Mouse (Mus musculus): ENCODE data around the gene Rab3gap2.

The Rab3gap2 gene

GRCm38 (mm10) chr1:185226889-185227288 is 23.0 kb downstream of the Rab3gap2 start:
- DNase-seq (ENCODE audit: low read depth, low spot score): no peak

- DNase-seq (ENCODE audit: low read depth, low spot score): no peak
Observed at GRCm38 (mm10) chr1:185227766-185228165, 23.8 kb downstream of the Rab3gap2 start.

GRCm38 (mm10) chr1:185229406-185230201 is 25.7 kb downstream of the Rab3gap2 start:
- DNase-seq (ENCODE audit: low read depth, low spot score): no peak

- DNase-seq (ENCODE audit: low read depth, low spot score): no peak
Observed at GRCm38 (mm10) chr1:185235837-185236236, 31.9 kb downstream of the Rab3gap2 start.

- DNase-seq (ENCODE audit: low read depth, low spot score): peak; percentile 22
Observed at GRCm38 (mm10) chr1:185236530-185236929, 32.6 kb downstream of the Rab3gap2 start.

- DNase-seq (ENCODE audit: low read depth, low spot score): no peak
Observed at GRCm38 (mm10) chr1:185243013-185243412, 39.1 kb downstream of the Rab3gap2 start.

GRCm38 (mm10) chr1:185245456-185245855 is 41.5 kb downstream of the Rab3gap2 start:
- no peak for DNase-seq (ENCODE audit: low read depth, low spot score)

- DNase-seq (ENCODE audit: low read depth, low spot score): no peak
Observed at GRCm38 (mm10) chr1:185247429-185248085, 43.6 kb downstream of the Rab3gap2 start.

- no peak for DNase-seq (ENCODE audit: low read depth, low spot score)
Observed at GRCm38 (mm10) chr1:185248728-185249127, 44.8 kb downstream of the Rab3gap2 start.

GRCm38 (mm10) chr1:185252351-185252750 is 48.4 kb downstream of the Rab3gap2 start:
- no peak for DNase-seq (ENCODE audit: low read depth, low spot score)

GRCm38 (mm10) chr1:185253140-185253892 is 49.4 kb downstream of the Rab3gap2 start:
- no peak for DNase-seq (ENCODE audit: low read depth, low spot score)

- DNase-seq (ENCODE audit: low read depth, low spot score): no peak
Observed at GRCm38 (mm10) chr1:185255336-185255735, 51.4 kb downstream of the Rab3gap2 start.

- no peak for DNase-seq (ENCODE audit: low read depth, low spot score)
Observed at GRCm38 (mm10) chr1:185256753-185257152, 52.8 kb downstream of the Rab3gap2 start.

GRCm38 (mm10) chr1:185262565-185262964 is 58.6 kb downstream of the Rab3gap2 start:
- DNase-seq (ENCODE audit: low read depth, low spot score): no peak

- DNase-seq (ENCODE audit: low read depth, low spot score): no peak
Observed at GRCm38 (mm10) chr1:185268675-185269074, 64.8 kb downstream of the Rab3gap2 start.

- DNase-seq (ENCODE audit: low read depth, low spot score): no peak
Observed at GRCm38 (mm10) chr1:185270403-185271097, 66.6 kb downstream of the Rab3gap2 start.

GRCm38 (mm10) chr1:185271373-185271772 is 67.5 kb downstream of the Rab3gap2 start:
- DNase-seq (ENCODE audit: low read depth, low spot score): no peak

- DNase-seq (ENCODE audit: low read depth, low spot score): no peak
Observed at GRCm38 (mm10) chr1:185274819-185275545, 71.1 kb downstream of the Rab3gap2 start.

- DNase-seq (ENCODE audit: low read depth, low spot score): no peak
Observed at GRCm38 (mm10) chr1:185275976-185276375, 72.1 kb downstream of the Rab3gap2 start.

GRCm38 (mm10) chr1:185277022-185277421 is 73.1 kb downstream of the Rab3gap2 start:
- no peak for DNase-seq (ENCODE audit: low read depth, low spot score)

GRCm38 (mm10) chr1:185279288-185279687 is 75.4 kb downstream of the Rab3gap2 start:
- no peak for DNase-seq (ENCODE audit: low read depth, low spot score)

All from CD4-positive helper T cell, adult 2 months (primary cell).